Mouse (Mus musculus): Measurements from ENCODE around the gene Wipi1.

DNA sequence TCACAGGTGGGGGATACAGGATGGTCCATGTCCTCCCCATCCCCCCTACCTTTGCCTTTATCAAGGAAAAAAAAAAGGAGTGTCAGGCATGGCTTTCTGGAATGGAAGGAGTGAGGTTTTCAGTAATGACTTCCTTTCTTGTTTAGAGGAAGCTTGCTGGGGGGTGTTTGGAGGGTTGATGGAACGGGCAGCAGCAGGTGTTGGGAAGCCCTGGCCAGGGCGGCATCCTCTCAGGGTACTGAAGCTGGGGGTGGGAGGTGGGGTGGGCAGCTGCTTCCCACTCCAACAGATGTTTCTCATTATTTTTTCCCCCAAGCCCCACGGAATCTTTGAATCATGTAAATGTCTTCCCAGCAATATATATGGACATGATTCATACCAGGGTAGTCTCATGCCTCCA, 50.3 kb downstream of the Wipi1 start:
- no peak for TF ChIP-seq CTCF (IDR thresholded peaks at IDR 0.05; ENCODE audit: extremely low read depth, insufficient read length, insufficient replicate concordance, low read depth, low read length)
- TF ChIP-seq POLR2A (IDR thresholded peaks at IDR 0.05; ENCODE audit: low read depth, low read length), result no peak
